Mouse (Mus musculus) erythroblast, embryonic 14.5 days (primary cell): Measurements from ENCODE around the gene Tm7sf3.

ENCODE experiments used
- GATA1 ChIP-seq: IDR thresholded peaks from 2 replicates; pipeline ENCODE4 v1.6.1; 2012; ENCODE audit warnings: low read length, inconsistent platforms, mixed read lengths
- TAL1 ChIP-seq: IDR thresholded peaks from 3 replicates; pipeline ENCODE4 v1.6.1; 2012; ENCODE audit warnings: low read length, inconsistent platforms, mixed read lengths

GRCm38 (mm10) chr6:146577310-146578109 is 65.1 kb downstream of the Tm7sf3 start, which contains the start of gene Ints13:
- no peak for TF ChIP-seq GATA1
- TF ChIP-seq TAL1, result no peak
